Mouse (Mus musculus) CD4-positive, CD25-positive, alpha-beta regulatory T cell, adult 2 months (primary cell): Measurements from ENCODE around the gene Cyyr1.

Experiments used
- DNase-seq: peaks from one replicate; pipeline ENCODE4 v3.0.0-alpha.2; 2012; ENCODE audit warnings: low read depth, low spot score

Cyyr1 gene

GRCm38 (mm10) chr16:85470057-85470456 lies 83.1 kb downstream of the Cyyr1 start:
- no peak for DNase-seq

DNA sequence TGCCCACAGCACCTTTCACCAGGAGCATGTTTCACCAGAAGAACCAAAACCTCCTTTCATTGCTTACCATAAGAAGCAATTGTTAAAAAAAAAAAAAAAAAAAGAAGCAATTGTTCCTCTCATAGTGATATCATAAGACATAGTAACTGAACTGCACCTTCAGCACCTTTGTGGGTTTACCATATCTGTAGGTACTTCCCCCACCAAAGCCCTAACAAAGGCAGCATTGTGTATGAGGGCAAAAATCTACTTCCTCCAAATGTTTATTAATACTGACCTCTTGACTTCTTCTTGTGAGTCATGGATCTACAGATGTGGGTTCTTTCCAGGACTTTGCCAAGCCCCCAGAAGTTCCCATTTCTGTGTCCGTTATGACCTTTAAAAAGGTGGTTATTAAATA lies 98.2 kb downstream of the Cyyr1 start:
- no peak for DNase-seq

DNA sequence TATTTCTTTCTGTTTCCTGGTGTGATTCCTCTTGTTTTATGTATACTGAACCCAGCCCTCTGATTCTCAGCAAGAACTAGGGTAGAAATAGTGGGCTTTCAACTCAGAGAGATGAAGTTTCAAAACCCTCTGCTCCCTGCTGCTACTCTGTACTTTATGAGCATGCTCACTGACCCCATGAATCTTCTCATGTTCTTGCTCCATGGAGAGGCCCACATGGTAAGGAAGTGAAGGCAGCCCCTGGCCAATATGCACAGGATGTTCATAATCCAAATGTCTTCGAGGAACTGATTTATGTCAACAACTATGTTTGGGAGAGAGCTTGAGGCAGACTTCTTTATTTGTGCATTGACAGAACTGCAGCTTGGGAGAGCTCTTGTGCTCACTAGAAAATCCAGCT lies 106.9 kb downstream of the Cyyr1 start:
- DNase-seq = no peak

- DNase-seq = no peak
Observed at GRCm38 (mm10) chr16:85445801-85446200, 107.4 kb downstream of the Cyyr1 start.

DNA sequence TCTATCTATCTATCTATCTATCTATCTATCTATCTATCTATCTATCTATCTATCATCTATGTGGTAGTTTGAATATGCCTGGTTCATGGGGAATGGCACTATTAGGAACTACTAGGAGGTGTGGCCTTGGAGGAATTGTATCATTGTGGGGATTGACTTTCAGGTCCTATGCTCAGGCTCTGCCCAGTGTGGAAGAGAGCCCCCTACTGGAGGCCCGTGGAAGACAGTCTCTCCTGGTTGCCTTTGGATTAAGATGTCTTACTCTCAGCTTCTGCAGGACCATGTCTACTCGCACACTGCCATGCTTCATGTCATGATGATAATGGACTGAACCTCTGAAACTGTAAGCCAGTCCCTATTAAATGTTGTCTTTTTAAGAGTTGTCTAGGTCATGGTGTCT lies 117.8 kb downstream of the Cyyr1 start:
- no peak for DNase-seq

DNA sequence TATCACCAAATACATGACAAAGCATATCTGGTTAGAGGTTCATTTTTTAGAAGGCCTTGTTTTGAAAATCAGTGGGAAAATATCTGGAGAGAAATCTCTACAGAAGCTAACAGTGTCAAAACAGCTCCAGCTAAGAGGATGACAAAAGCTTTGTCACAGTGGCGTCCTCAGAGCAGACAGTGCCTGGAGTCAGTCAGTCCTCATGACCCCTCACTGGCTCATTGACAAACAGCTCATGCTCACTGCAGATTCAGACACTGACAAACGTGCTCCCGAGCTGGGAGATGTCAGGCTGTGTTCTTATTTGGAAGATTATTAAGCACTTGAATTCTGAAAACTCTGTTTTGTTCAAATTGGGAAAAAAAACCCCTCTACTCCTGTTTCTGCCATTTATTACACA lies 124.0 kb downstream of the Cyyr1 start:
- no peak for DNase-seq

GRCm38 (mm10) chr16:85422889-85423288 lies 130.3 kb downstream of the Cyyr1 start:
- DNase-seq = no peak

GRCm38 (mm10) chr16:85415415-85415814 lies 137.8 kb downstream of the Cyyr1 start:
- DNase-seq = no peak

DNA sequence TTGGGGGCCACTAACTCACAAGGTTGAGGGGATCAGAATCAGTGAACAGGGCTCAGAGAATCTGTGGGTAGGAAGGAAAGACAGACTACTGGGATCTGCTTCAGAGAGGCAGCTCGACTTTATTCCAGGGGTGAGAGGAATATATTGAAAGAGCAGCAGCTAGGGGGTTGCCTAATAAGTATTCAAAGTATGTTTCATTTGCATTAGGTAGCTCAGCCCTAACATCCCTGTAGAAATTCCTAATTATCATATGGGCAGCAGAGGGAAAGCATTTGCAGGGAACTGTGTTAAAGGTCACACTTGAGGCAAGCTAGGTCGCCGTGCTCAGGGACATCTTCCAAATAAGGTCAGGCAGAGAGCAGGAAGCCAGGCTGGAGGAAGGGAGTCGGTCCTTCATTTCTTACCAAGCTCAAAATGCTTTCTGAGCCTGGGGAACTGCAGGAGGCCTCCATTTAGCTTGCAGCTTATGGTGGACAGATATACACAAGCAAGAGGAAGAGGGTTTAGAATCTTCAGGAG lies 159.7 kb downstream of the Cyyr1 start:
- no peak for DNase-seq

GRCm38 (mm10) chr16:85386801-85387200 lies 166.4 kb downstream of the Cyyr1 start:
- no peak for DNase-seq
